Mouse (Mus musculus) forelimb bud, embryonic 11.5 days (tissue): ENCODE data around the gene Cd164.

Experiments used
- DNase-seq: peaks from one replicate; pipeline ENCODE4 v3.0.0-alpha.2; 2012; ENCODE audit warnings: low read depth, low spot score

The Cd164 gene

DNA sequence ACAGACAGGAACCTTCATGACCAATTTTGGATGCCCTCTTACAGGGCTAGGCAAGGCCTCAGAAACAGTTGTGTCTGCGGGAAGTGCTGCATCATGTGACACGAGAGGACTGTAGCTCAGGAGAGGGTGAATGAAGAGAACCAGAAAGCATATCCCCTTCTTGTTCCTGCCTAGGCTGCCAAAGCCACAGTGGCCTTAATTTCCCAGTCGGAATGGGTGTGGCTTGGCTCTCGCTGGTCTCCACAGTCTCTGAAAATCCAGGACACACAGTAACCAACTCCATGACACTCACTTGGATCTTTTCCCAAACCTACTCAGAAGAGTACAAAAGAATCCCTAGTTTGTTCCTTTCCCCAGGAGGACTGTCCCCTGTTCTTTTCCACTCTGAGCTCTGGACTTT lies 18.3 kb upstream of the Cd164 start:
- DNase-seq = no peak

DNA sequence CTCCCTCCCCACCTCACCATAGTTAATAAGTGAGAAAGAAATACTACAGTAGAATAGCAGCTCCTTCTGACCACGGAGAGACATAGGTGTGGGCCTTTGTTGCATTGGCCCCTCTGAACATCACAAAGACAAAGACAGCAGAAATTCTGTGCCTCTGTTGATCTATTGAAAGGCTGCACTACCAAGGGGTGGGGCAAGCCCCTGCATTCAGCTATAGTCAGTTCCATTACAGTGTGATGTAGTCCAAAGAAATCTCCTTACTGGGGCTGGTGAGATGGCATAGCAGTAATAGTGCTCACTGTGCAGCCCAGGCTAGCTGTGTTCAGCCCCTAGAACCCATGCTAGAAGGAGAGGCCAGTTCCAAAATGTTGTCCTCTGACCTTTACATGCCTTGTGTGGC lies 14.2 kb upstream of the Cd164 start:
- DNase-seq = no peak

DNA sequence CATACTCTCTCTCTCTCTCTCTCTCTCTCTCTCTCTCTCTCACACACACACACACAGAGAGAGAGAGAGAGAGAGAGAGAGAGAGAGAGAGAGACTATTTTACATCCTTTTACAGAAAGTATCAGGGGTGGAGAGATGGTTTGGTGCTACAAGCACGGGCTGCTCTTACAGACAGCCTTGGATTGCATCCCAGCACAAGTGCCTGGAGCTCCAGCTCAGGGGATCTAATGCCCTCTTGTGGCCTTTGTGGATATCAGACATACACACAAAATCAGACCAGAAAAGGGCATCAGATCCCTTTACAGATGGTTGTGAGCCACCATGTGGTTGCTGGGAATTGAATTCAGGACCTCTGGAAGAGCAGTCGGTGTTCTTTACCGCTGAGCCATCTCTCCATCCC lies 13.8 kb upstream of the Cd164 start:
- DNase-seq = peak; percentile 80

DNA sequence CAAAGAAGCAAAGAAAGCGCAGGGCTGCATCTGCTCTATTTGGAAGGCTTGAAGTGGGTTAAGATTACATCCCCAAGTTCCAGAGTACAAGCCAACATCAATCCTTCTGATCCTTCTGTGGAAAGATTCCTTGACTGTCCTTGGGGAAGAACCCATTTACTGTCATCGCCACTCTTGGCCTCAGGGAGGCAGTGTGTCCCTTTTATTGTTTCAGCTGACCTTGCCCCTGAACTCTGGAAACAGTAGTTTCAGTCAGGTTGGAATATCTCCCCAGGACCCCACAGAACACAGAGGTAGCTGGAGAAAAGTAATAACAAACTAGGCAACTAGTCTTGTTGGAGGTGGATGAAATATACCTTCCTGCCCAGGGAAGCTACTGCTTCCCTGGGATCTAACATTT lies 10.1 kb upstream of the Cd164 start:
- DNase-seq = no peak

- no peak for DNase-seq
Measured at GRCm38 (mm10) chr10:41514301-41514700, 4.9 kb upstream of the Cd164 start.

- no peak for DNase-seq
Measured at GRCm38 (mm10) chr10:41514921-41515320, 4.3 kb upstream of the Cd164 start.

GRCm38 (mm10) chr10:41518508-41518980 lies 670 bp upstream of the Cd164 start:
- peak; percentile 71 for DNase-seq

- peak; percentile 33 for DNase-seq
Measured at GRCm38 (mm10) chr10:41519640-41520409, 611 bp downstream of the Cd164 start.

DNA sequence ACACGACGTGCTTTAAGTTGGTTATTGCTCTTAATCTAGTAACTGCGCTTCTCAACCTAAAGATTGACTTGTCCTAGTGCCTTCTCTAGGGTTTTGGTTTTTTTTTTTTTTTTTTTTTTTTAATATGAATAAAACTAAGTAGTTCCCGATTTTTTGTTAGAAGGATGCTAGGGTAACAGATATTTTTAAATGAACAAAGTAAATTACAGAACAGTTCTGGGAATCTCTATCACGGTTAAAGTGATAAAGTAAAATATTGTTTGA lies 1.1 kb downstream of the Cd164 start:
- DNase-seq = no peak

GRCm38 (mm10) chr10:41523386-41523785 lies 4.2 kb downstream of the Cd164 start:
- no peak for DNase-seq

DNA sequence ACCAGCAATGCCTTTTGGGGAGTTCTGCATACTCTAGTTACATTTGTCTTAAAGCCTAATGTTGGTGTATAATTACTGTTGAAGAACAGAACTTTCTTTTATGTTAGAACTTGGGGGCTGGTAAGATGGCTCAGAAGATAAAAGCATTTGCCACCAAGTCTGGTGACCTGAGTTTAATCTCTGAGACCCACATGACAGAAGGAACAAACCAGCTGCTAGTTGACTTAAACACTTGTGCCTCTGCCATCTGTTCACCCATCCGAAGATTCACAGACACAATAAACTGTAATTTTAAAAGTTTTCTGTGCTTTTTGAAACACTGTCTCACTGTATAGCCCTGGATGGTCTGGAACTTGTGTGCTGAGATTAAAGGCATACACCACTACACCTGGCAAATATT lies 6.5 kb downstream of the Cd164 start:
- no peak for DNase-seq

DNA sequence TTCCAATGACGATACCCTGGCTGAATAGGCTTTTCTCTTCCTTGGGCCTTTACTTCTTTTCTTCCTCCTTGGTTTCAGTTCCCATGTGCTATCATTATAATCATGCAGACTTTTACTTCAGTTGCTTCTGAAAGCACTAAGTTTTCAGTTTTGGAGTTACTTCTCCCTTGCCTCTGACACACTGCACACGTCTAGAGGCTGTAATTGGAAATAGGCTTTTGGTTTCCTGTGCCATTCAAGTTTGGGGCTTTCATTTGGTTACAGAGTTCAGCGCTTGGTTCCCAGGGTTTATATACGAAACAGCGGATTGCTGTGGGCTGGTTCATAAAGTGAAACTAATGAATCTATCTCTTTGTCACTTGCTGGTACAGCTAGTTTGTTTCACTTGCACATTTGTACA lies 10.8 kb downstream of the Cd164 start:
- DNase-seq = no peak

- no peak for DNase-seq
Measured at GRCm38 (mm10) chr10:41535991-41536390, 16.8 kb downstream of the Cd164 start.

DNA sequence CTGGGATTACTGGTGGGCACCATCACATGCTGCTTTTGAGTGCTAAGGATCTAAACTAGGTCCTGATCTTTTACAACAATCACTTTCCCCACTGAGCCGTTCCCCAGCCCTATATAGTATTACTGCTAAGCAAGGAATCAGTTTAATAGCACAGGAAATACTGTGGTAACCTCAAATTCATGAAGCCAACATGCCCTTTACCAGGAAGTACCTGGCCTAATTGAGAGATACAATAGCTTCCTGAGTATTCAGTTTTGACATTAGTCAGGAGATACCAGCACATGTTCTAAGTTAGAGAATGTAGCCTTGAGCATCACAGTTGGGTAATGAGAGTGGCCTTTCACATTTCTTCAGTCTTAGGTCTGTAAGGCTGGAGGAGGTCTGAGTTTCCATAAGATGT lies 17.5 kb downstream of the Cd164 start:
- DNase-seq = no peak

GRCm38 (mm10) chr10:41537226-41537982 lies 18.2 kb downstream of the Cd164 start:
- DNase-seq = no peak

DNA sequence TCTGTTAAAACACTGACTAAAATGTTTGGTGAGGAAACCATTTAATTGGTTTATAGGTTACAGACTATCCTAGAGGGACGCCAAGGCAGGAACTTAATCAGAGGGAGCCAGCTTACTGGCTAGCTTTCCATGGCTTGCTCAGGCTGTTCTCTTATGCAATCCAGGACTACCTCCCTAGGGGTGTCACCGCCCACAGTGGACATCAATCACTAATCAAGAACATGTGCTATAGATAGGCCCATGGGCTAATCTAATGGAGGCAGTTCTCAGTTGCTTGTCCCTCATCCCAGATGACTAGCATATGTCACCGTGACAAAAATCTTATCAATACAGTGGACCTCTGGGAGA lies 18.7 kb downstream of the Cd164 start:
- no peak for DNase-seq

DNA sequence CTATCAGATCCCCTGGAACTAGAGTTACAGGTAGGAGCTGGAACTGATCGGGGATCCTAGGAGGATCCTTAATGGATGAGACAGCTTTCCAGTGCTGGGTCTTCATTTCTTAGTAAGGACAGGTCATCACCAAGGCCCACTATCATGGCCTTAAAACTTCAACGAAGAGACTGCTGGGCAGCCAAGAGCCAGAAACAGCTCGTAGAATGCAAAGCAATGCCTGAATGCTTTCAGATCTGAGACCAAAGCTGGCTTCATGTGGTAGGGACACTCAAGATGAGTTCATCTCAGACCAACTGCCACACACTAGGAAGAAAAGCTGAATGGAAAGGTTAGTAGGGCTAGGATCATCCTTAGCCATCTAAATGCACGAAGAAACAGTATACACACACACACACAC lies 19.8 kb downstream of the Cd164 start:
- no peak for DNase-seq

- no peak for DNase-seq
Measured at GRCm38 (mm10) chr10:41542057-41542456, 22.8 kb downstream of the Cd164 start.

GRCm38 (mm10) chr10:41543439-41543838 lies 24.2 kb downstream of the Cd164 start:
- DNase-seq = no peak

DNA sequence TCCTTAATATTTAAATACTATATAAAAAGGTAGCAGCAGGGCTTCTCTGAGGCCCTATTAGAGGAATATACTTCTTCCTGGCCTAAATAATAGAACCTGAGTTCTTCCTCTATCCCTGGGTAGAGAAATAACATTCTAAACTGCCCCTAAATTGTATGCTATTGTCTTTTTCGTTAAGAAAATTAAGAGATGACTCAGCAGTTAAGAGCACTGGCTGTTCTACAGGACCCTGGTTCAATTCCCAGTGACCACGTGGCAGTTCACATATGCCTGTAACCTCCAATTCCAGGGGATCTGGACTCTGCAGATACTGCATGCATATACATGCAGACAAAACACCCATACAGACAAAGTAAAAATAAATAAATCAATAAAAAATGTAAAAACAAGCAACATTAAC lies 24.6 kb downstream of the Cd164 start:
- no peak for DNase-seq

- DNase-seq = no peak
Measured at GRCm38 (mm10) chr10:41544481-41545190, 25.4 kb downstream of the Cd164 start.

- DNase-seq = no peak
Measured at GRCm38 (mm10) chr10:41545224-41545755, 26.1 kb downstream of the Cd164 start.
